Mouse (Mus musculus) thymus, adult 2 months (tissue): ENCODE data around the gene Kalrn.

Source experiments
- CTCF ChIP-seq: fragments of 200-500 bp; IDR thresholded peaks from 2 replicates; pipeline ENCODE4 v1.5.1; 2012; ENCODE audit warnings: mild to moderate bottlenecking, control low read depth, low read length, moderate library complexity, borderline replicate concordance; ENCODE audit not compliant: control insufficient read depth, poor library complexity, insufficient read depth; ENCODE audit errors: extremely low read depth
- POLR2A ChIP-seq: fragments of 200-500 bp; IDR thresholded peaks from 2 replicates; pipeline ENCODE4 v1.6.1; 2012; ENCODE audit warnings: mild to moderate bottlenecking, low read length, control low read depth, moderate library complexity; ENCODE audit not compliant: control insufficient read depth, poor library complexity, insufficient read depth; ENCODE audit errors: extremely low read depth

DNA sequence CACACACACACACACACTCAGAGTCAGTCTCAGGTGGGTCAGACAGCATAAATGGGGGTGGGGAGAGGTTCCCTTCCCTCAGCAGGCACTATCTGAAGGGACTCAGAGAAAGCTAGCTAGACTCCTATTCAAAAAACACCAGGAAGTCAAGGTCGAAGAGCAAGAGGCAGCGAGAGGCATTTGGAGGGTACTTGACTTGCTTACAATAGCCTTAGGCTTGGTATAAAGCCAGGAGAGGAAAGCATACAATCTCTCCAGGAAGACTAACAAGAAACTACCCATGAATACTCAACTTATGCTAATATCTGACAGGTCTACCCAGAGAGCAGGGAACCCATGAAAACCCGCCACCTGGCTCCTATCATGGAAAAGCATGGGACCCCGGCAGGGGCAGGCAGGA lies 543.0 kb downstream of the Kalrn start:
- TF ChIP-seq CTCF (no peak), POLR2A (no peak)
